Comparison of ENCODE assay signal across 10 mouse cellular contexts in the genomic region with DNA sequence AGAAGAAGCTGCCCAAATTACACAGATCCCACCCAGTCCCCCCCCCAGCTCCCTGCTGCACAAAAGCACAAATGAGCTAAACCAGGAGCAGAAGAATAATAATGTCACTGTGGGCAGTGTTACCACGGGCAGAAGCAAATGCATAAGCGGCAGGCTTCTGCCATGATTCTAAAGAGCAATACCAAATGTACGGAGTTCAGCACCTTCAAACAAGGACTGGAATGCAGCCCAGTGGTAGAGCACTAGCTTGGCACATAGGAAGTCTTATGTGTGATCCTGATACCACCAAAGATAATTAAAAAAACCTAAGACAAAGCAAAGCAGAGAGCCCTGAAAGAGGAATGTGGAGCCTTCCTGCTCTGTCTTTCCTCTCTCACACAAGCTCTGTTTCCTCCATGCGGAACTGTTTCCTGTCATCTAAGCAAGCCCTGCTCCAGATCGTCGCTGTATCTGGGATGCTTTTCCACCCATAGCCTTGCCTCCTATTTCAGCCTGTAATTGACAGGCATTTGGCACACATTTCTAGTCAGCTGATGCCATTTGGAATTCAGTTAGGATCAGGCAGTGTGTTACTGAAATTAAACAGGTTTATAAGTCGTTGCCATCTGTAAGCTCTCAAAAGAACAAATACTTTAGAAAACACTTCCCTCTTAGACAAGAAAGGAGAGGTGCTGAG. TPM values are rescaled to one million over a fixed set of nuclear protein-coding genes. Genes with fewer than 3 reads are reported as not detected.
DNase-seq lines count a peak whose midpoint lies in the region; ATAC-seq lines count a peak whose summit lies in the region.
"Had no signal": no experiment of that assay in that cellular context is flagged by ENCODE, and none has a peak within 500 bp of the region (broad histone marks: within the 10 kb centered on the region; RNA-seq: fewer than 3 reads in every experiment).

No protein-coding gene starts in this region.

- H3K36me3 ChIP-seq in heart, embryonic 12.5 days: no peaks in the 10 kb centered on the region

- H3K4me2 ChIP-seq in heart, embryonic 12.5 days: peak overlapping the region; percentile 14; the same call in 1 of the 2 replicates

- peaks cover 16% of the 10 kb centered on the region for H3K4me1 ChIP-seq in heart, embryonic 12.5 days (replicated peaks)

- ATAC-seq in heart, embryonic 12.5 days (ENCODE audit: insufficient number of reproducible peaks, low FRiP score): peak; percentile 51; the same call in 1 of the 2 replicates
- ATAC-seq: intestine, postnatal 0 days had no signal

- no peaks in the 10 kb centered on the region for H3K9me3 ChIP-seq in heart, embryonic 12.5 days (replicated peaks)

- DNase-seq in heart, adult 11 months: no peak
- peak; percentile 48 for DNase-seq in right cerebral cortex, adult 18-20 months
- no peak for DNase-seq in right cerebral cortex, postnatal 14 days
- DNase-seq in kidney, postnatal 10 days: peak; percentile 24
- DNase-seq in right cerebral cortex, postnatal 4 days: peak; percentile 27
- DNase-seq in adrenal gland, postnatal 10 days: no peak
- DNase-seq in adrenal gland, postnatal 4 days (ENCODE audit: low spot score in 2 of 2): no peak

- 31% methylated on average over 7 of the region's 7 CpGs for WGBS in heart, embryonic 12.5 days

- no peak overlapping the region for H3K9ac ChIP-seq in heart, embryonic 12.5 days

- H3K4me3 ChIP-seq in heart, embryonic 12.5 days: no peak overlapping the region
- H3K4me3 ChIP-seq: erythroblast, embryonic 14.5 days had no signal

- peak overlapping the region; percentile 41 for H3K27ac ChIP-seq in heart, embryonic 12.5 days (ENCODE audit: poor library complexity, severe bottlenecking)

- H3K27me3 ChIP-seq in heart, embryonic 12.5 days (replicated peaks): no peaks in the 10 kb centered on the region

RNA-seq across cellular contexts. Expression of gene Zfp706, which starts 29.0 kb away (rescaled TPM):
- 459 and 491 TPM in 2 replicates for polyA plus RNA-seq in heart, embryonic 12.5 days (2016; fragmentation: Nextera tagmentation; extraction: Ambion mirVana)
- 100 to 1,000 TPM; 179 to 181 TPM for total RNA-seq in adrenal gland, postnatal 10 days (2021)
- total RNA-seq in adrenal gland, postnatal 4 days (2021): 100 to 1,000 TPM; 207 to 215 TPM

Comparison
In these comparisons a context has a peak if more than half of its experiments do, and no peak if none do; other contexts are left out.
1. DNase-seq: peak in right cerebral cortex, adult 18-20 months (single experiment), kidney, postnatal 10 days (single experiment) and right cerebral cortex, postnatal 4 days (single experiment); none in heart, adult 11 months (single experiment), right cerebral cortex, postnatal 14 days (single experiment), adrenal gland, postnatal 10 days (single experiment) and adrenal gland, postnatal 4 days (0 of 2).